Mouse (Mus musculus): ENCODE data around the gene Zfp385a.

GRCm38 (mm10) chr15:103375112-103375800 lies 35.4 kb upstream of the Zfp385a start:
- no peak for TF ChIP-seq POLR2A (IDR thresholded peaks at IDR 0.05; ENCODE audit: control insufficient read depth, low read depth, low read length)
- TF ChIP-seq CTCF (IDR thresholded peaks at IDR 0.05; ENCODE audit: control insufficient read depth, insufficient read depth, insufficient replicate concordance, low read depth, low read length), result no peak

Data from testis, adult 2 months (tissue).